Mouse (Mus musculus) cerebellum, postnatal 25 days (tissue): ENCODE results near the gene Wdr41.

ENCODE experiments used
- DNase-seq, 2 experiments: peaks; one replicate each; pipeline ENCODE4 v3.0.0; 2021; ENCODE audit warnings: mixed read lengths in 2 of 2

Gene Wdr41

GRCm38 (mm10) chr13:95038200-95038599, 62.1 kb downstream of the Wdr41 start:
- DNase-seq = no peak

GRCm38 (mm10) chr13:95040140-95040738, 64.1 kb downstream of the Wdr41 start:
- DNase-seq = no peak

GRCm38 (mm10) chr13:95044108-95044507, 68.0 kb downstream of the Wdr41 start:
- DNase-seq = no peak

- DNase-seq = no peak
Observed at GRCm38 (mm10) chr13:95050398-95050797, 74.3 kb downstream of the Wdr41 start.

GRCm38 (mm10) chr13:95052421-95052820, 76.3 kb downstream of the Wdr41 start:
- DNase-seq = no peak

GRCm38 (mm10) chr13:95055742-95056388, 79.7 kb downstream of the Wdr41 start:
- DNase-seq = no peak

- no peak for DNase-seq
Observed at GRCm38 (mm10) chr13:95056501-95057280, 80.5 kb downstream of the Wdr41 start.

GRCm38 (mm10) chr13:95058885-95059284, 82.7 kb downstream of the Wdr41 start:
- DNase-seq = no peak

- DNase-seq = no peak
Observed at GRCm38 (mm10) chr13:95063390-95064017, 87.4 kb downstream of the Wdr41 start.

- DNase-seq = no peak
Observed at GRCm38 (mm10) chr13:95067854-95068253, 91.7 kb downstream of the Wdr41 start.

GRCm38 (mm10) chr13:95070268-95070667, 94.1 kb downstream of the Wdr41 start:
- DNase-seq = no peak
